22 mouse cellular contexts compared by ENCODE assay signal in the genomic region with DNA sequence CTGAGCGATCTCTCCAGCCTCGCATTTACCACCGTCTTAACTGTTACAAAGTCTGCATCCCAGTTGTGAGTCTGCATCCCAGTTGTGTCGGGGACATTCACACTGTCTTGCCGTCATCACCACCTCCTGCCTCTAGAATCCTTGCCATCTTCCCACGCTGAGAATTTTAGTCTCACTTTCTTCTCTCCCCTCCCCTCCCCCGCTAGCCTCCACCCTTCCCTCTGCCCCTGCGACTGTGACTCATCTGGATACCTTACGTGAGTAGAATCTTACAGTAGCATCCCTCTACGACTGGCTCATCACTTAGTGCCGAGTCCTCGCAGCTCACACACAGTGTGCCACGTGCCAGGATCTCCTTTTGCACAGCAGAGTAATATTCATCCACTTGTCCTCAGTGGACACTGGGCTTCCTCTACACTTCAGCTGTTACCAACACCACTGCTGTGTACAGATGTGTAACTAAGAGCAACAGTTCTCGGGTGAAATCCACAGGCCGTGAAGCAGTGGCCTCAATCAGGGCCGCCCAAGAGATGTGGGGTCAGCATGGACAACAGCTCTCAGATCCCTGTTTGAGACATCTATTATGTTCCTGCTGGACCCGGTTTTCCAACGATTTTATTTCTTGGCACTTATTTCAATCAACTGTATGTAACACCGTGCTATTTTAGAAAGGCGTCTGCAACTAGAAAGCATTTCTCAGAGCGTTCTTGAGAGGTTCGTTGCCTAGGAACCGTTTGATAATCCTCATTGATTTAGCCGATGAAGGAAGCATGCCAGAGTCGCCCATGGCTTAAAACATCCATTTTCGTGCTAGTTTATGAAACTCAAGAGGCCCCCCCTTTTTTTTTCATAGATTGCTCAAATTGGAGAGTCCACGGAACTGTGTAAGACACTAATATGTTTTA. TPM values are rescaled to one million over a fixed set of nuclear protein-coding genes. Genes with fewer than 3 reads are reported as not detected.
DNase-seq lines count a peak whose midpoint lies in the region; ATAC-seq and TF ChIP-seq lines count a peak whose summit lies in the region.
"Had no signal": no experiment of that assay in that cellular context is flagged by ENCODE, and none has a peak within 500 bp of the region (broad histone marks: within the 10 kb centered on the region; RNA-seq: fewer than 3 reads in every experiment).

No protein-coding gene starts in this region.

- dilution Hi-C loops in CH12.LX (cut with MboI; ENCODE audit: extremely low pct_ligation_motif_present, extremely low pct_unique_long_range_greater_than_20kb, low sequenced_read_pairs), result no loop called here

- no peaks in the 10 kb centered on the region for H3K79me2 ChIP-seq in CH12.LX (replicated peaks; ENCODE audit: control insufficient read depth, extremely low read depth, insufficient read depth, poor library complexity, severe bottlenecking)

- in situ Hi-C loops in CH12.LX (cut with MboI; ENCODE audit: low pct_ligation_motif_present, low pct_unique_long_range_greater_than_20kb, low sequenced_read_pairs), result no loop called here

- no peak overlapping the region for H3K9ac ChIP-seq in hindbrain, embryonic 16.5 days (ENCODE audit: low read depth, low read length)
- no peak overlapping the region for H3K9ac ChIP-seq in hindbrain, embryonic 14.5 days
- no peak overlapping the region for H3K9ac ChIP-seq in CH12.LX (ENCODE audit: insufficient read depth, low read depth)
- H3K9ac ChIP-seq in forebrain, embryonic 15.5 days (replicated peaks), result no peak overlapping the region
- no peak overlapping the region for H3K9ac ChIP-seq in midbrain, embryonic 16.5 days (ENCODE audit: low read depth, low read length)
- H3K9ac ChIP-seq: hindbrain, embryonic 15.5 days; lung, embryonic 15.5 days had no signal

- no peaks in the 10 kb centered on the region for H3K27me3 ChIP-seq in hindbrain, embryonic 16.5 days (replicated peaks; ENCODE audit: control insufficient read depth, insufficient read depth, low read length)
- H3K27me3 ChIP-seq in hindbrain, embryonic 14.5 days (ENCODE audit: control insufficient read depth, insufficient read depth, low read length), result no peaks in the 10 kb centered on the region
- no peaks in the 10 kb centered on the region for H3K27me3 ChIP-seq in CH12.LX (replicated peaks)
- H3K27me3 ChIP-seq in forebrain, embryonic 15.5 days, result no peaks in the 10 kb centered on the region
- H3K27me3 ChIP-seq in midbrain, embryonic 16.5 days (ENCODE audit: control insufficient read depth, insufficient read depth, low read depth, low read length), result no peaks in the 10 kb centered on the region; the same call in 1 of the 2 replicates
- H3K27me3 ChIP-seq in embryonic facial prominence, embryonic 10.5 days (replicated peaks; ENCODE audit: low read depth, poor library complexity, severe bottlenecking), result 0 out of 2 replicates have a peak, but pooled peaks cover 3% of the 10 kb centered on the region
- H3K27me3 ChIP-seq: hindbrain, embryonic 15.5 days; lung, embryonic 15.5 days had no signal

- no peak for TF ChIP-seq EP300 in CH12.LX (IDR thresholded peaks at IDR 0.05; ENCODE audit: low read length)

- H3K36me3 ChIP-seq in hindbrain, embryonic 16.5 days (ENCODE audit: control insufficient read depth, insufficient read depth, low read length), result no peaks in the 10 kb centered on the region
- no peaks in the 10 kb centered on the region for H3K36me3 ChIP-seq in hindbrain, embryonic 14.5 days (replicated peaks; ENCODE audit: control insufficient read depth, insufficient read depth)
- no peaks in the 10 kb centered on the region for H3K36me3 ChIP-seq in CH12.LX (replicated peaks in 1 of 2; ENCODE audit: control insufficient read depth in 1 of 2, insufficient read depth in 1 of 2, low read length in 1 of 2)
- H3K36me3 ChIP-seq in forebrain, embryonic 15.5 days, result no peaks in the 10 kb centered on the region
- no peaks in the 10 kb centered on the region for H3K36me3 ChIP-seq in midbrain, embryonic 16.5 days (ENCODE audit: control insufficient read depth, insufficient read depth, low read length)
- no peaks in the 10 kb centered on the region for H3K36me3 ChIP-seq in embryonic facial prominence, embryonic 10.5 days (replicated peaks)
- H3K36me3 ChIP-seq: G1E; hindbrain, embryonic 15.5 days; lung, embryonic 15.5 days had no signal

- no peak for TF ChIP-seq CTCF in CH12.LX (conservative IDR thresholded peaks at IDR 0.05 in 1 of 2, IDR thresholded peaks at IDR 0.05 in 1 of 2; ENCODE audit: low read depth in 2 of 2, low read length in 2 of 2)

- H3K27ac ChIP-seq in hindbrain, embryonic 16.5 days (ENCODE audit: low read depth, low read length), result no peak overlapping the region
- H3K27ac ChIP-seq in hindbrain, embryonic 14.5 days, result no peak overlapping the region
- no peak overlapping the region for H3K27ac ChIP-seq in CH12.LX (ENCODE audit: insufficient read depth, low read depth)
- H3K27ac ChIP-seq in forebrain, embryonic 15.5 days (replicated peaks), result peak overlapping the region; percentile 36; the same call in 1 of the 2 replicates
- H3K27ac ChIP-seq in midbrain, embryonic 16.5 days (ENCODE audit: low read length), result peak overlapping the region; percentile 43; the same call in 1 of the 2 replicates
- no peak overlapping the region for H3K27ac ChIP-seq in embryonic facial prominence, embryonic 10.5 days (replicated peaks)
- H3K27ac ChIP-seq: heart, adult 2 months; hindbrain, embryonic 15.5 days; lung, embryonic 15.5 days had no signal

- H3K4me1 ChIP-seq in hindbrain, embryonic 16.5 days (ENCODE audit: control insufficient read depth, insufficient read depth, low read depth, low read length), result no peaks in the 10 kb centered on the region
- no peaks in the 10 kb centered on the region for H3K4me1 ChIP-seq in hindbrain, embryonic 14.5 days (replicated peaks; ENCODE audit: control insufficient read depth, insufficient read depth, low read length)
- peaks cover 19 to 34% of the 10 kb centered on the region in 2 experiments for H3K4me1 ChIP-seq in CH12.LX (ENCODE audit: control insufficient read depth in 1 of 2, insufficient read depth in 2 of 2)
- H3K4me1 ChIP-seq in forebrain, embryonic 15.5 days, result no peaks in the 10 kb centered on the region
- H3K4me1 ChIP-seq in midbrain, embryonic 16.5 days (ENCODE audit: control insufficient read depth, insufficient read depth, low read length), result 0 out of 2 replicates have a peak, but pooled peaks cover 2% of the 10 kb centered on the region
- H3K4me1 ChIP-seq in embryonic facial prominence, embryonic 10.5 days, result no peaks in the 10 kb centered on the region
- H3K4me1 ChIP-seq: hindbrain, embryonic 15.5 days; lung, embryonic 15.5 days had no signal

- H3K4me3 ChIP-seq in hindbrain, embryonic 16.5 days (ENCODE audit: low read length), result no peak overlapping the region
- H3K4me3 ChIP-seq in hindbrain, embryonic 14.5 days (replicated peaks; ENCODE audit: low read length), result no peak overlapping the region
- H3K4me3 ChIP-seq in CH12.LX (replicated peaks in 1 of 3; ENCODE audit: low read depth in 2 of 3, low read length in 2 of 3, poor library complexity in 1 of 3), result no peak overlapping the region
- H3K4me3 ChIP-seq in forebrain, embryonic 15.5 days, result no peak overlapping the region
- H3K4me3 ChIP-seq in midbrain, embryonic 16.5 days (ENCODE audit: low read depth, low read length), result no peak overlapping the region
- no peak overlapping the region for H3K4me3 ChIP-seq in embryonic facial prominence, embryonic 10.5 days
- H3K4me3 ChIP-seq: heart, adult 2 months; hindbrain, embryonic 15.5 days; lung, embryonic 15.5 days; myocyte had no signal

- no peak for TF ChIP-seq POLR2A in CH12.LX (IDR thresholded peaks at IDR 0.05; ENCODE audit: low read depth, low read length)

- H3K4me2 ChIP-seq in hindbrain, embryonic 16.5 days (ENCODE audit: low read length), result no peak overlapping the region
- no peak overlapping the region for H3K4me2 ChIP-seq in hindbrain, embryonic 14.5 days (replicated peaks)
- no peak overlapping the region for H3K4me2 ChIP-seq in CH12.LX (ENCODE audit: insufficient read depth, low read depth, poor library complexity, severe bottlenecking)
- no peak overlapping the region for H3K4me2 ChIP-seq in forebrain, embryonic 15.5 days (replicated peaks)
- no peak overlapping the region for H3K4me2 ChIP-seq in midbrain, embryonic 16.5 days (ENCODE audit: low read length)
- H3K4me2 ChIP-seq: hindbrain, embryonic 15.5 days; lung, embryonic 15.5 days had no signal

- WGBS in hindbrain, embryonic 16.5 days, result 80% methylated on average over 27 of the region's 27 CpGs
- 83% methylated on average over 27 of the region's 27 CpGs for WGBS in hindbrain, embryonic 14.5 days
- 65% methylated on average over 27 of the region's 27 CpGs for WGBS in forebrain, embryonic 15.5 days
- 66% methylated on average over 27 of the region's 27 CpGs for WGBS in midbrain, embryonic 16.5 days
- WGBS in embryonic facial prominence, embryonic 10.5 days, result 91% methylated on average over 27 of the region's 27 CpGs

- no peak for TF ChIP-seq RAD21 in CH12.LX (IDR thresholded peaks at IDR 0.05; ENCODE audit: low read depth, low read length)

- peaks cover 6% of the 10 kb centered on the region for H3K9me3 ChIP-seq in hindbrain, embryonic 16.5 days (ENCODE audit: control insufficient read depth, low read length)
- peaks cover 12% of the 10 kb centered on the region for H3K9me3 ChIP-seq in hindbrain, embryonic 14.5 days (ENCODE audit: control insufficient read depth, low read length)
- peaks cover 12% of the 10 kb centered on the region for H3K9me3 ChIP-seq in CH12.LX (replicated peaks; ENCODE audit: low read length)
- no peaks in the 10 kb centered on the region for H3K9me3 ChIP-seq in forebrain, embryonic 15.5 days
- peaks cover 8% of the 10 kb centered on the region; the same call in 1 of the 2 replicates for H3K9me3 ChIP-seq in midbrain, embryonic 16.5 days (replicated peaks; ENCODE audit: control insufficient read depth, low read length, poor library complexity, severe bottlenecking)
- H3K9me3 ChIP-seq in embryonic facial prominence, embryonic 10.5 days, result 0 out of 2 replicates have a peak, but pooled peaks cover 9% of the 10 kb centered on the region
- H3K9me3 ChIP-seq: G1E; hindbrain, embryonic 15.5 days; lung, embryonic 15.5 days had no signal

- ATAC-seq in hindbrain, embryonic 16.5 days, result peak; percentile 30; the same call in 1 of the 2 replicates
- ATAC-seq in hindbrain, embryonic 14.5 days (ENCODE audit: low FRiP score), result no peak
- ATAC-seq in forebrain, embryonic 15.5 days (replicated peaks), result peak; percentile 57
- ATAC-seq in midbrain, embryonic 16.5 days, result peak; percentile 71; the same call in 1 of the 2 replicates

- DNase-seq in hindbrain, embryonic 14.5 days (ENCODE audit: low spot score), result no peak
- no peak for DNase-seq in CH12.LX (ENCODE audit: extremely low read depth)
- DNase-seq in embryonic facial prominence, embryonic 10.5 days (ENCODE audit: low spot score), result no peak
- DNase-seq in thymus, postnatal 14 days, result no peak
- DNase-seq: adrenal gland, adult 2 months; cerebellum, postnatal 10 days; embryo, embryonic 11 days; gastrocnemius, postnatal 10 days; heart, adult 2 months; kidney, adult 18-20 months; kidney, postnatal 36 days had no signal

RNA-seq across cellular contexts. Expression of gene Gpr12, which starts 13.4 kb away (rescaled TPM):
- polyA plus RNA-seq in hindbrain, embryonic 16.5 days (2015; fragmentation: Nextera tagmentation; extraction: Ambion mirVana), result 28.0 and 29.8 TPM in 2 replicates
- polyA plus RNA-seq in hindbrain, embryonic 14.5 days (2014; fragmentation: Nextera tagmentation; extraction: Ambion mirVana), result 17.5 and 27.3 TPM in 2 replicates
- total RNA-seq in CH12.LX (2012; rRNA removed) (not detected in 2 replicates), CH12.LX (2014; rRNA removed) (not detected in 2 replicates)
- polyA plus RNA-seq in CH12.LX (2012; ENCODE audit: insufficient read length, low read depth), result not detected in 2 replicates
- polyA plus RNA-seq in forebrain, embryonic 15.5 days (2015; fragmentation: Nextera tagmentation; extraction: Ambion mirVana), result 24.8 and 26.2 TPM in 2 replicates
- polyA plus RNA-seq in midbrain, embryonic 16.5 days (2015; fragmentation: Nextera tagmentation; extraction: Ambion mirVana), result 32.0 and 36.8 TPM in 2 replicates
- polyA plus RNA-seq in embryonic facial prominence, embryonic 10.5 days (2016; fragmentation: Nextera tagmentation; extraction: Ambion mirVana), result 0.22 TPM in 1 of 2 replicates, not detected in the other
- total RNA-seq: adrenal gland, adult 2 months; heart, adult 2 months had no signal
- polyA plus RNA-seq: adrenal gland, adult 2 months; G1E; heart, embryonic 16.5 days; lung, embryonic 15.5 days; myocyte; testis, adult 2 months had no signal

RNA-seq across cellular contexts. Expression of gene Gm3415, which starts 42.5 kb away (rescaled TPM):
- polyA plus RNA-seq in hindbrain, embryonic 16.5 days (2015; fragmentation: Nextera tagmentation; extraction: Ambion mirVana), result not detected in 2 replicates
- not detected in 2 replicates for polyA plus RNA-seq in hindbrain, embryonic 14.5 days (2014; fragmentation: Nextera tagmentation; extraction: Ambion mirVana)
- total RNA-seq in CH12.LX (2012; rRNA removed), result not detected in 2 replicates
- total RNA-seq in CH12.LX (2014; rRNA removed), result not detected in 2 replicates
- not detected in 2 replicates for polyA plus RNA-seq in CH12.LX (2012; ENCODE audit: insufficient read length, low read depth)
- polyA plus RNA-seq in forebrain, embryonic 15.5 days (2015; fragmentation: Nextera tagmentation; extraction: Ambion mirVana), result not detected in 2 replicates
- polyA plus RNA-seq in midbrain, embryonic 16.5 days (2015; fragmentation: Nextera tagmentation; extraction: Ambion mirVana), result not detected in 2 replicates
- not detected in 2 replicates for polyA plus RNA-seq in embryonic facial prominence, embryonic 10.5 days (2016; fragmentation: Nextera tagmentation; extraction: Ambion mirVana)
- total RNA-seq: adrenal gland, adult 2 months; gastrocnemius, postnatal 10 days; heart, adult 2 months; layer of hippocampus, postnatal 14 days had no signal
- polyA plus RNA-seq: adrenal gland, adult 2 months; G1E; heart, adult 2 months; heart, embryonic 16.5 days; hindbrain, embryonic 15.5 days; limb, embryonic 14.5 days; lung, embryonic 15.5 days; myocyte had no signal

Comparison
In these comparisons a context has a peak if more than half of its experiments do, and no peak if none do; other contexts are left out.
1. H3K27ac ChIP-seq: peak in forebrain, embryonic 15.5 days (single experiment) and midbrain, embryonic 16.5 days (single experiment); none in hindbrain, embryonic 16.5 days (single experiment), hindbrain, embryonic 14.5 days (single experiment), CH12.LX (single experiment) and embryonic facial prominence, embryonic 10.5 days (single experiment).
2. RNA of gene Gpr12, which starts 13.4 kb away (polyA plus RNA-seq): 32.0 to 36.8 TPM in midbrain, embryonic 16.5 days, 28.0 to 29.8 TPM in hindbrain, embryonic 16.5 days, 24.8 to 26.2 TPM in forebrain, embryonic 15.5 days and 17.5 to 27.3 TPM in hindbrain, embryonic 14.5 days; 0.22 TPM in embryonic facial prominence, embryonic 10.5 days and not detected in CH12.LX; every median in the first group is over 10 times any median in the second.